Mouse (Mus musculus): ENCODE results near the gene Hoxa7. TPM values are rescaled to one million over a fixed set of nuclear protein-coding genes. Genes with fewer than 3 reads are reported as not detected.

Gene Hoxa7
- total and polyA plus RNA-seq, 3 experiments = 0.17 TPM; not detected in 2

DNA sequence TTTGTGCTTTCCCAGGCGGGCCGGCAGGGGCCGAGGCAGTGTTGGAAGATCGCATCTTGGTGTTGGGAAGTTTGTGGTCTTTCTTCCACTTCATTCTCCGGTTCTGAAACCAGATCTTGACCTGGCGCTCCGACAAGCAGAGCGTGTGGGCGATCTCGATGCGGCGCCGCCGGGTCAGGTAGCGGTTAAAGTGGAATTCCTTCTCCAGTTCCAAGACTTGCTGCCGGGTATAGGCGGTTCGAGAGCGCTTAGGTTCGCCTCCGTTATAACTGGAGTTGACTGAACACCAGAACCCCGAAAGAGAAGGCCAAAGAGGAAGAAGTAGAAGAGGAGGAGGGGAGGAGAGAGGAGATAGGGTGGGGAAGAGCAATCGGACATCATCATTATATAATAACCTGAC lies 31.2 kb downstream of the Hoxa7 start:
- Histone ChIP-seq H3K9me3 (replicated peaks; ENCODE audit: insufficient read depth, low read length) (no peaks in the 10 kb centered on the region), H3K9ac (ENCODE audit: control insufficient read depth, low read depth, low read length, poor library complexity, severe bottlenecking) (no peak overlapping the region), H3K27ac (ENCODE audit: control insufficient read depth, low read depth, low read length) (no peak overlapping the region), H3K27me3 (ENCODE audit: control insufficient read depth in 1 of 2, insufficient read depth in 2 of 2, low read length in 2 of 2) (no peaks in the 10 kb centered on the region), H3K4me3 (ENCODE audit: control insufficient read depth in 1 of 2, insufficient read depth in 1 of 2, low read depth in 2 of 2, low read length in 2 of 2) (no peak overlapping the region), H3K79me2 (ENCODE audit: control insufficient read depth, insufficient read depth, low read length, poor library complexity) (no peaks in the 10 kb centered on the region), H3K36me3 (ENCODE audit: control insufficient read depth in 1 of 2, insufficient read depth in 2 of 2, low read length in 2 of 2) (no peaks in the 10 kb centered on the region), H3K4me1 (ENCODE audit: control insufficient read depth in 1 of 2, insufficient read depth in 2 of 2, low read length in 2 of 2) (no peaks in the 10 kb centered on the region)
- DNase-seq (ENCODE audit: low read depth, low spot score) = no peak
- no peak for TF ChIP-seq JUND (IDR thresholded peaks at IDR 0.05; ENCODE audit: low read depth, low read length)
- TF ChIP-seq POLR2AphosphoS2 (IDR thresholded peaks at IDR 0.05; ENCODE audit: low read length) = no peak
- TF ChIP-seq NELFE (IDR thresholded peaks at IDR 0.05; ENCODE audit: low read depth, low read length) = no peak
- TF ChIP-seq USF1 (IDR thresholded peaks at IDR 0.05; ENCODE audit: low read depth, low read length) = no peak
- no peak for TF ChIP-seq POLR2AphosphoS5 (IDR thresholded peaks at IDR 0.05; ENCODE audit: borderline replicate concordance, low read depth, low read length)
- no peak for TF ChIP-seq UBTF (IDR thresholded peaks at IDR 0.05; ENCODE audit: borderline replicate concordance, insufficient read depth, low read depth, low read length)
- no peak for TF ChIP-seq MAZ (IDR thresholded peaks at IDR 0.05; ENCODE audit: low read depth, low read length)
- TF ChIP-seq POLR2A (IDR thresholded peaks at IDR 0.05; ENCODE audit: control insufficient read depth in 1 of 2, insufficient read depth in 1 of 2, low read depth in 1 of 2, low read length in 2 of 2, poor library complexity in 1 of 2) = no peak
- no peak for TF ChIP-seq ETS1 (IDR thresholded peaks at IDR 0.05; ENCODE audit: low read depth, low read length)
- no peak for TF ChIP-seq ZC3H11A (IDR thresholded peaks at IDR 0.05; ENCODE audit: low read depth, low read length)
- TF ChIP-seq ZKSCAN1 (IDR thresholded peaks at IDR 0.05; ENCODE audit: low read depth, low read length) = no peak

DNA sequence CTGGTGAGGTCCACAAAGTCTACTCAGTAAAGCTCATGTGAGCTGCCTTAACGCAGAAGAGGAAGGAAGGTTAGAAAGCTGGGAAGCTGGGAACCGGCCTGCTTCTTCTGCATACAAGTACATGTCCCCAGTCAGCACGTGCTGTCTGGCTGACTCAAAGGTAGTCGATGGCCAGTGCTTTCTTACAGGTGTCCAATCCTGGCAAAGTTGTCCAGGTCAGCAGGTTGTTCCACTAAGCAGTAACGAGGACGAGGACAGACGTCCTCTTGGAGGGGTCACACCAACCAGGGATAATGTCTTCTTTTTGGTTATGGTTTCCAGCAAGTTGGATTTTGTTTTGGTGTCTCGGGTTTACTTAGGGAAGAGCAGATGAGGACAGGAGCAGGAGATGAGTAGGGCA lies 31.7 kb downstream of the Hoxa7 start:
- Histone ChIP-seq H3K9me3 (replicated peaks; ENCODE audit: insufficient read depth, low read length) (no peaks in the 10 kb centered on the region), H3K27me3 (ENCODE audit: control insufficient read depth in 1 of 2, insufficient read depth in 2 of 2, low read length in 2 of 2) (no peaks in the 10 kb centered on the region)

More for the DNA sequence above, 31.7 kb downstream of the Hoxa7 start:
- Histone ChIP-seq H3K79me2 (ENCODE audit: control insufficient read depth, insufficient read depth, low read length, poor library complexity) (no peaks in the 10 kb centered on the region), H3K9ac (ENCODE audit: control insufficient read depth, low read depth, low read length, poor library complexity, severe bottlenecking) (no peak overlapping the region), H3K27ac (ENCODE audit: control insufficient read depth, low read depth, low read length) (no peak overlapping the region), H3K4me1 (ENCODE audit: control insufficient read depth in 1 of 2, insufficient read depth in 2 of 2, low read length in 2 of 2) (no peaks in the 10 kb centered on the region), H3K36me3 (ENCODE audit: control insufficient read depth in 1 of 2, insufficient read depth in 2 of 2, low read length in 2 of 2) (no peaks in the 10 kb centered on the region), H3K4me3 (ENCODE audit: control insufficient read depth in 1 of 2, insufficient read depth in 1 of 2, low read depth in 2 of 2, low read length in 2 of 2) (no peak overlapping the region)
- TF ChIP-seq MYC (IDR thresholded peaks at IDR 0.05; ENCODE audit: low read depth, low read length) (no peak), CTCF (IDR thresholded peaks at IDR 0.05 in 2 of 3, conservative IDR thresholded peaks at IDR 0.05 in 1 of 3; ENCODE audit: control insufficient read depth in 1 of 3, insufficient read depth in 1 of 3, low read depth in 2 of 3, low read length in 3 of 3, poor library complexity in 1 of 3, severe bottlenecking in 1 of 3) (no peak), CHD2 (IDR thresholded peaks at IDR 0.05; ENCODE audit: low read length) (no peak), TAL1 (IDR thresholded peaks at IDR 0.05; ENCODE audit: low read length) (no peak), ETS1 (IDR thresholded peaks at IDR 0.05; ENCODE audit: low read depth, low read length) (no peak), ZC3H11A (IDR thresholded peaks at IDR 0.05; ENCODE audit: low read depth, low read length) (no peak), POLR2AphosphoS2 (IDR thresholded peaks at IDR 0.05; ENCODE audit: low read length) (no peak), MYB (IDR thresholded peaks at IDR 0.05; ENCODE audit: low read depth, low read length) (no peak), USF1 (IDR thresholded peaks at IDR 0.05; ENCODE audit: low read depth, low read length) (no peak), E2F4 (IDR thresholded peaks at IDR 0.05; ENCODE audit: borderline replicate concordance, low read depth, low read length) (no peak), CHD1 (IDR thresholded peaks at IDR 0.05; ENCODE audit: low read depth, low read length) (no peak), HCFC1 (IDR thresholded peaks at IDR 0.05; ENCODE audit: low read depth, low read length) (no peak), MAX (IDR thresholded peaks at IDR 0.05; ENCODE audit: low read length) (no peak), TCF12 (IDR thresholded peaks at IDR 0.05; ENCODE audit: low read depth, low read length) (no peak), MEF2A (IDR thresholded peaks at IDR 0.05; ENCODE audit: extremely low read depth, insufficient replicate concordance, low read depth, low read length, poor library complexity, severe bottlenecking) (no peak), GABPA (IDR thresholded peaks at IDR 0.05; ENCODE audit: low read depth, low read length) (no peak), ZKSCAN1 (IDR thresholded peaks at IDR 0.05; ENCODE audit: low read depth, low read length) (no peak), USF2 (IDR thresholded peaks at IDR 0.05; ENCODE audit: borderline replicate concordance in 1 of 2, insufficient read depth in 1 of 2, low read depth in 1 of 2, low read length in 2 of 2) (no peak), NELFE (IDR thresholded peaks at IDR 0.05; ENCODE audit: low read depth, low read length) (no peak)
- no peak for DNase-seq (ENCODE audit: low read depth, low spot score)
